Comparison of ENCODE assay signal across 18 mouse cellular contexts in the genomic region with DNA sequence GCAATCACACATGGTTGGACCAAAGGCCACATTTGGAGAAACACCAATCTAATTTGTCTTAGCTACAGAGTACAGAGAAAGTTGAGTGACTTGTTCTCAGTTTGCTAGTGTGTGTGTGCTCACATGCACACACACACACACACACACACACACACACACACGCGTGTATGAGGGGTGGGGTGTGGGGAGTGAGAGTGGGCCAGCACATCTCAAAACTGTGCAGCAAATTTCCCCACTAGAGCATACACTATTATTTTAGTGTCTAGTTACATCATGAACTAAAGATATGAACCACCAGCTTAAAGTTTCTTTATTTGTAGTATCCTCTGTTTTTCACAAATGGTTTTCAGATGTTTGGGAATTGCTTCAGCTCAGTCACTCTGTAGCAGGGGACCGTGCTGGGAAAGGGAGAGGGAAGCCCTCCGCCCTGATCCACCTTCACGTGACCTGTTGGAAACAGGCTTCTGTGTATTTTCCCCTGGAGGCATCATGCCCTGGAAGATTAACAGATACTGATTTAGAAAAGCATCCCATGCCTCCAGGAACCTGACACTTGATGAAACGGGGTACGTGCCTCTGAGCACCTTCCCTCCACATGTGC. TPM values are rescaled to one million over a fixed set of nuclear protein-coding genes. Genes with fewer than 3 reads are reported as not detected.
"Had no signal": no experiment of that assay in that cellular context is flagged by ENCODE, and none has a peak within 500 bp of the region (broad histone marks: within the 10 kb centered on the region; RNA-seq: fewer than 3 reads in every experiment).

No protein-coding gene starts in this region.

- DNase-seq: kidney, adult 9 months; kidney, postnatal 36 days; layer of hippocampus, adult 9-11 months; layer of hippocampus, postnatal 36 days; liver; liver, embryonic 13.5 days; liver, postnatal 0 days; lung, postnatal 14 days; right cerebral cortex, postnatal 14 days; thymus, postnatal 36 days had no signal

- H3K4me1 ChIP-seq: liver, embryonic 13.5 days; lung, embryonic 15.5 days; megakaryocyte, embryonic 14.5 days; midbrain, embryonic 15.5 days; neural tube, embryonic 12.5 days had no signal

- H3K27ac ChIP-seq: kidney, postnatal 0 days; liver, embryonic 13.5 days; lung, embryonic 15.5 days; macrophage; midbrain, embryonic 15.5 days; neural tube, embryonic 12.5 days had no signal

- H3K4me3 ChIP-seq: liver, embryonic 13.5 days; lung, embryonic 15.5 days; megakaryocyte, embryonic 14.5 days; midbrain, embryonic 15.5 days; neural tube, embryonic 12.5 days had no signal

- H3K9me3 ChIP-seq: liver, embryonic 13.5 days; lung, embryonic 15.5 days; midbrain, embryonic 15.5 days; neural tube, embryonic 12.5 days had no signal

- H3K9ac ChIP-seq: liver, embryonic 13.5 days; liver, postnatal 0 days; lung, embryonic 15.5 days; midbrain, embryonic 15.5 days; neural tube, embryonic 12.5 days had no signal

- H3K4me2 ChIP-seq: liver, embryonic 13.5 days; lung, embryonic 15.5 days; midbrain, embryonic 11.5 days; midbrain, embryonic 15.5 days; neural tube, embryonic 12.5 days had no signal

- H3K27me3 ChIP-seq: liver, embryonic 13.5 days; lung, embryonic 15.5 days; megakaryocyte, embryonic 14.5 days; midbrain, embryonic 15.5 days; neural tube, embryonic 12.5 days had no signal

- ATAC-seq: liver, postnatal 0 days; midbrain, embryonic 15.5 days had no signal

- H3K36me3 ChIP-seq: liver, embryonic 13.5 days; lung, embryonic 15.5 days; midbrain, embryonic 15.5 days; neural tube, embryonic 12.5 days had no signal

RNA-seq across cellular contexts. Expression of a gene that starts 13.1 kb away (rescaled TPM):
- total RNA-seq: neutrophil, adult 5-6 weeks had no signal
- polyA plus RNA-seq: macrophage had no signal
